Mouse (Mus musculus): ENCODE data around the gene Olfr1424. TPM values are rescaled to one million over a fixed set of nuclear protein-coding genes. Genes with fewer than 3 reads are reported as not detected.
"Not testable (repeated sequence)": the region's sequence is repeated elsewhere in the genome, so short reads cannot be mapped to it uniquely, and the experiment has no call there.

The Olfr1424 gene
- polyA plus RNA-seq (2014; fragmentation: Nextera tagmentation; extraction: Ambion mirVana), result not detected in 2 replicates

DNA sequence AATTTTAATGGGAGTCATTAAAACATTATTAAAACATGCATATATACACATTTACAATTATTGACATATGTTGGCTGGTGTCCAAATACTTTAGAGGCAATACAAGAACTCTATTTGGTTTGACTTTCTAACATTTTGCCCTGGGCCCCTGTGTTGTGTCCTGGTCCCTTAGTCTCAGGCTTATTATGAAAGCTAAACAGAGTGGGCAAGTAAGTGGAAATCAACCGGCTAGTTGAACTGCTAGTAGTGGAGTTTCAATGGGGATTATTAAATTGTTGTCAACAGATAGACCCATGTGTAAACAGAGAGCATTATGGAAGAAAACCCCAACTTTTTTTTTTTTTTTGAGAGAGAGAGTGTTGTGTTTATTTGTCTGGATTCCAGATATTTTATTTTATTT lies at the start of gene Olfr1424:
Olfr1424 (minus strand) TSS at position 101 of the 400 bp plus-strand sequence.
- H3K4me2 ChIP-seq; H3K27me3 ChIP-seq (ENCODE audit: insufficient read depth, low read length); H3K4me3 ChIP-seq (ENCODE audit: low read depth, low read length); H3K27ac ChIP-seq (ENCODE audit: low read depth); H3K4me1 ChIP-seq (ENCODE audit: insufficient read depth); H3K9ac ChIP-seq; H3K9me3 ChIP-seq (ENCODE audit: low read depth, low read length); DNase-seq; ATAC-seq (ENCODE audit: insufficient read depth); H3K36me3 ChIP-seq (ENCODE audit: insufficient read depth): not testable (repeated sequence)
- WGBS, result 83% methylated on average over 1 of the region's 1 CpGs

- H3K36me3 ChIP-seq (ENCODE audit: insufficient read depth), result no peaks in the 10 kb centered on the region
- ATAC-seq (ENCODE audit: insufficient read depth), result no peak
Observed at GRCm38 (mm10) chr19:12104541-12104940, 42.1 kb upstream of the Olfr1424 start.

DNA sequence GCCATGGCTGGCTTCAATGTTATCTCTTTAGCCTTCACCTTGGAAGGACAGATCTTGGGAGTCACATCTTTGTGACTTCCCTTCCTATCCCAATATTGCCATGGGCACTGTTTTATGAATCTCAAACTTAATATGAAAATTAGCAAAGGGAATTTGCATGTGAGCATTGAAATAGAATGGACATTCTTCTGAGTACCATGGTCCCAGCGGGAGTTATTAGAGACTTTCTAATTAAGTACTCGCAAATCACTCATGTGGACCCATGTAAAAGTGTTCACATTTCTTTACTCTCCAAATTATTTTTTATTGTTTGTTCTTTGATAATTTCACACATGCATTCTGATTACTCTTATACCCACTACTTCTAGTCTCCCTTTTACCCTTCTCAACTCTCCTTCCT lies 40.8 kb upstream of the Olfr1424 start, which contains the start of gene Olfr1427:
Olfr1427 (minus strand) TSS at position 101 of the 400 bp plus-strand sequence.
- no peak for DNase-seq
- no peak within 1 kb of the TSS for H3K4me3 ChIP-seq (ENCODE audit: low read depth, low read length)
- no peaks in the 10 kb centered on the region for H3K27me3 ChIP-seq (ENCODE audit: insufficient read depth, low read length)
- 93% methylated on average over 2 of the region's 2 CpGs for WGBS
- TF ChIP-seq CTCF (IDR thresholded peaks at IDR 0.05; ENCODE audit: low read depth), result no peak
- no peaks in the 10 kb centered on the region for H3K9me3 ChIP-seq (ENCODE audit: low read depth, low read length)
- H3K9ac ChIP-seq, result no peak within 1 kb of the TSS
- H3K27ac ChIP-seq (ENCODE audit: low read depth), result no peak within 1 kb of the TSS
- no peaks in the 10 kb centered on the region for H3K36me3 ChIP-seq (ENCODE audit: insufficient read depth)
- no peak for ATAC-seq (ENCODE audit: insufficient read depth)
- no peak within 1 kb of the TSS for H3K4me2 ChIP-seq
- no peaks in the 10 kb centered on the region for H3K4me1 ChIP-seq (ENCODE audit: insufficient read depth)

More at GRCm38 (mm10) chr19:12104541-12104940, 42.1 kb upstream of the Olfr1424 start:
- H3K4me1 ChIP-seq (ENCODE audit: insufficient read depth), result no peaks in the 10 kb centered on the region
- H3K4me2 ChIP-seq, result no peak overlapping the region
- DNase-seq, result no peak
- H3K9me3 ChIP-seq (ENCODE audit: low read depth, low read length), result no peaks in the 10 kb centered on the region
- H3K27ac ChIP-seq (ENCODE audit: low read depth), result no peak overlapping the region
- no peak overlapping the region for H3K4me3 ChIP-seq (ENCODE audit: low read depth, low read length)
- no peak for TF ChIP-seq CTCF (IDR thresholded peaks at IDR 0.05; ENCODE audit: low read depth)
- 57% methylated on average over 1 of the region's 1 CpGs for WGBS
- no peaks in the 10 kb centered on the region for H3K27me3 ChIP-seq (ENCODE audit: insufficient read depth, low read length)
- no peak overlapping the region for H3K9ac ChIP-seq

DNA sequence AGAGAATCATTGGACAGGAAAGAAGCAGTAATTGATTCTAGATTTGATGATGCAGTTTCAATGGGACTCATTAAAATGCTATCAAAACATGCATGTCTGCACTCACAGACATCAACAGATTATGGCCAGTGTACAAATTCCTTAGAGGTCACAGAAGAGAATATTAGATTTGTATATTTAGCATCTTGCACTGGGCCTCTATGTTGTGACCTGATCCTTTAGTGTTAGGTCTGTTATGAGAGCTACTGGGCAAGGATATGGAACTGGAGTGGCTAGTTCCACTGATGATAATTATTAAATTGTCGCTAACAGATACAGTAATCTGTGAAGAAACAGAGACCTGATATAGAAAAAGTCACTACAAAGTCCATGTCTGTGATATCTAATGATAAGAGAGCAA lies 29.4 kb upstream of the Olfr1424 start, which contains the start of gene Olfr1426:
Olfr1426 (minus strand) TSS at position 101 of the 400 bp plus-strand sequence.
- DNase-seq (no peak), ATAC-seq (ENCODE audit: insufficient read depth) (no peak)
- Histone ChIP-seq H3K9me3 (ENCODE audit: low read depth, low read length) (no peaks in the 10 kb centered on the region), H3K36me3 (ENCODE audit: insufficient read depth) (no peaks in the 10 kb centered on the region), H3K4me2 (no peak within 1 kb of the TSS), H3K27me3 (ENCODE audit: insufficient read depth, low read length) (no peaks in the 10 kb centered on the region), H3K27ac (ENCODE audit: low read depth) (no peak within 1 kb of the TSS), H3K9ac (no peak within 1 kb of the TSS), H3K4me3 (ENCODE audit: low read depth, low read length) (no peak within 1 kb of the TSS), H3K4me1 (ENCODE audit: insufficient read depth) (no peaks in the 10 kb centered on the region)
- WGBS, result 59% methylated on average over 1 of the region's 1 CpGs
- no peak for TF ChIP-seq CTCF (IDR thresholded peaks at IDR 0.05; ENCODE audit: low read depth)

- not testable (repeated sequence) for H3K36me3 ChIP-seq (ENCODE audit: insufficient read depth); H3K9me3 ChIP-seq (ENCODE audit: low read depth, low read length); H3K4me2 ChIP-seq; H3K4me3 ChIP-seq (ENCODE audit: low read depth, low read length); H3K27me3 ChIP-seq (ENCODE audit: insufficient read depth, low read length); ATAC-seq (ENCODE audit: insufficient read depth); DNase-seq; H3K4me1 ChIP-seq (ENCODE audit: insufficient read depth); H3K9ac ChIP-seq; H3K27ac ChIP-seq (ENCODE audit: low read depth)
- 77% methylated on average over 4 of the region's 4 CpGs for WGBS
Observed at GRCm38 (mm10) chr19:12077631-12078030, 15.1 kb upstream of the Olfr1424 start, which contains the start of gene Olfr1425. TSS of gene Olfr1425 (minus strand) at chr19:12077731.

GRCm38 (mm10) chr19:12069546-12069945 lies 7.1 kb upstream of the Olfr1424 start:
- 71% methylated on average over 1 of the region's 1 CpGs for WGBS
- not testable (repeated sequence) for H3K27me3 ChIP-seq (ENCODE audit: insufficient read depth, low read length); H3K4me2 ChIP-seq; H3K4me3 ChIP-seq (ENCODE audit: low read depth, low read length); H3K9ac ChIP-seq; H3K4me1 ChIP-seq (ENCODE audit: insufficient read depth); H3K36me3 ChIP-seq (ENCODE audit: insufficient read depth); ATAC-seq (ENCODE audit: insufficient read depth); H3K9me3 ChIP-seq (ENCODE audit: low read depth, low read length); H3K27ac ChIP-seq (ENCODE audit: low read depth); DNase-seq

DNA sequence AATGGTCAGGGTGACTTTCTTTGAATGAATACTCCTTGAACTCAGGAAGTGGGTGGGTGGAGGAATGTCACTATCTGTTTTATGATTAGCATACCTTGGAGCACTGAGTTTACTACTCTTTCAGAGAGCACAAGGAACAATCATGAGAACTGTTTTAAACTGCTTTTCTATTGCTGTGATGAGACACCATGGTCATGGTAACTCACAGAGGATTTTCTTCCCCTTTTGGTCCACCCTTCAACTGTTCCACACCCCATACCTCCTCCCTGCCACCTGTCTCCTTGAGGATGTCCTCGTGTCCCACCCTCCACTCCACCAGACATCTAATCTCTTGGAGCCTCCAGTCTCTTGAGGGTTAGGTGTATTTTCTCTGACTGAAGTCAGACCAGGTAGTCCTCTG lies 5.3 kb upstream of the Olfr1424 start:
- not testable (repeated sequence) for H3K9me3 ChIP-seq (ENCODE audit: low read depth, low read length); H3K4me3 ChIP-seq (ENCODE audit: low read depth, low read length); H3K27me3 ChIP-seq (ENCODE audit: insufficient read depth, low read length); H3K27ac ChIP-seq (ENCODE audit: low read depth); DNase-seq; H3K4me2 ChIP-seq; H3K4me1 ChIP-seq (ENCODE audit: insufficient read depth); ATAC-seq (ENCODE audit: insufficient read depth); H3K36me3 ChIP-seq (ENCODE audit: insufficient read depth); H3K9ac ChIP-seq
- WGBS, result 65% methylated on average over 1 of the region's 1 CpGs

- TF ChIP-seq CTCF (IDR thresholded peaks at IDR 0.05; ENCODE audit: low read depth), result no peak
Observed at GRCm38 (mm10) chr19:12043163-12043562, 19.3 kb downstream of the Olfr1424 start.

More at GRCm38 (mm10) chr19:12043163-12043562, 19.3 kb downstream of the Olfr1424 start:
- no peak overlapping the region for H3K4me3 ChIP-seq (ENCODE audit: low read depth, low read length)
- DNase-seq (no peak), ATAC-seq (ENCODE audit: insufficient read depth) (no peak)
- no peaks in the 10 kb centered on the region for H3K9me3 ChIP-seq (ENCODE audit: low read depth, low read length)
- H3K27ac ChIP-seq (ENCODE audit: low read depth), result no peak overlapping the region
- H3K9ac ChIP-seq, result no peak overlapping the region
- 84% methylated on average over 5 of the region's 5 CpGs for WGBS
- no peaks in the 10 kb centered on the region for H3K27me3 ChIP-seq (ENCODE audit: insufficient read depth, low read length)
- H3K4me1 ChIP-seq (ENCODE audit: insufficient read depth), result no peaks in the 10 kb centered on the region
- H3K4me2 ChIP-seq, result no peak overlapping the region
- H3K36me3 ChIP-seq (ENCODE audit: insufficient read depth), result no peaks in the 10 kb centered on the region

All from lung, embryonic 14.5 days (tissue).